Mouse (Mus musculus): ENCODE results near the gene Csf3.

DNA sequence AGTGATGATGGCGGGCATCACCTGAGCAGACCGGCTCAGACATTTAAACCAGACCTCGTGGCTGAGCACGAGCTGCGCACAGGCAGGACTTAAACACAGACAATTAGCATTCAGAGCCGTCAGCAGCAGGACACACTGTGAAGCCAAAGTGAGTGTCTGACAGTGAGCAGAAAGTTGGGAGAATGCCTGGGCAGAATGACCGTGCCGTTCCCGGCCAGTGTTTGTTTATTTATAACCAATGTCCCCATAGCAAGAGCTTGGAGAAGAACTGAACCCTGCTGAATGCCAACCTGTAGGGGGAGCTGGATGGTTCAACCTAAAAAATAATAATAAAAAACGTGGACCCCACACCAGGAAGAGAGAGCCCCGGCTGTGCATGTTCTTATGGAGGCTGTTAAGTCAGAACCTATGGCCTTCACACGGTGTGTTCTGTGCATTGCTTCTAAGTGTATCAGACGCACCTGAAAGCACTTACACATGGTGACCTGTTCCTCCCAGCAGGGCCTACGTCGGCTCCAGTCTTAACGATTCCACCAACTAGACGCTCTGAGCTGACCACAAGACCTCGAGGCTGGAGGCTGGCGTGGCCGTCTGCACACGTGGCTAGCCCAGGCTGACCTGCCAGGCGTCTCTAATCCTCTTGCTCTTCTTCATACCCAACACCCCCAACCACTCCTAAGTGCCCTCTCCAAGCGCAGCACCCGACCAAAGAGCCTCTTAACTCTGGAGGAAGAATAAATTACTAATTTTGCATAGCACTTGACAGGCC lies 20.6 kb downstream of the Csf3 start:
- no peak for TF ChIP-seq POLR2A (IDR thresholded peaks at IDR 0.05; ENCODE audit: low read depth, low read length)
- TF ChIP-seq CTCF (IDR thresholded peaks at IDR 0.05; ENCODE audit: borderline replicate concordance, insufficient read depth, low read length) = no peak

All from embryonic fibroblast, embryonic 13.5 days (primary cell).